Mouse (Mus musculus) layer of hippocampus, adult 18-20 months (tissue): Measurements from ENCODE around the gene Baz1a. TPM values are rescaled to one million over a fixed set of nuclear protein-coding genes. Genes with fewer than 3 reads are reported as not detected.

Experiments used
- DNase-seq, 2 experiments: peaks; one replicate each; pipeline ENCODE4 v3.0.0; 2022; ENCODE audit warnings: low spot score in 2 of 2
- total RNA-seq, 2 experiments: library from RNA; stranded (reverse); gene quantifications; 2 replicates each; pipeline ENCODE4 v1.2.3; 2021

Gene Baz1a
- total RNA-seq, 2 experiments from 2014 or later, result 0.58 to 1.0 TPM

- peak; percentile 76 to 85 for DNase-seq
Measured at GRCm38 (mm10) chr12:54862606-54863535, 151.3 kb downstream of the Baz1a start, which contains the start of gene Cfl2. Gene Cfl2 (minus strand): TSS chr12:54862877.

GRCm38 (mm10) chr12:54861991-54862605, 152.1 kb downstream of the Baz1a start:
- peak; percentile 16 to 57 for DNase-seq

GRCm38 (mm10) chr12:54859531-54859930, 154.6 kb downstream of the Baz1a start:
- peak; percentile 8 to 44 for DNase-seq

DNA sequence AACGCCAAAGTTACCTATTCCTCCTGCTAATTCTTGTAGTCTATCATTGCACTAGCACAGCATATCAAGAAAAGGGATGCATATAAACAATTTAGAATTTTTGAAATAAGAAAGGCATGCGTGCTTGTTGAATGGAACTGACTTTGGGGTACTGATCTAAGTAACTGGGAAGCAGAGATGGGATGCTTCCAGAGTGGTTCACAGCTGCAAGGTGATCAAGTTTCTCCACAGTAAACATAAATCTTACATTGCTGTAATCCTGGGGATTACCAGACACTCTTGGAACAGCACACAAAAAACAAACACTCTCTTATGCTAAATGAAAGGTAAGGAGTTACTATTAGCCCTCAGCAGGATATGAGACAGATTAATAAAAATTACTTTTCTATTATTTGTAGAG, 163.6 kb downstream of the Baz1a start:
- no peak for DNase-seq

GRCm38 (mm10) chr12:54844415-54844814, 169.7 kb downstream of the Baz1a start:
- no peak for DNase-seq

Other genes with a start within 250 kb of the Baz1a start
- 10 to 100 TPM; 43.4 to 47.9 TPM for gene Snx6, start 218.6 kb downstream of the Baz1a start, total RNA-seq
- gene Cfl2, start 151.5 kb downstream of the Baz1a start, total RNA-seq, result 10 to 100 TPM; 94.7 to 95.9 TPM
- gene Gm20403, start 27.8 kb downstream of the Baz1a start, total RNA-seq, result not detected
- gene 2700097O09Rik, start 65.8 kb upstream of the Baz1a start, total RNA-seq, result 10 to 100 TPM in 1 of 2 experiments, 1 to 10 TPM in 1; 8.2 to 10.9 TPM
- gene Srp54a, start 65.9 kb upstream of the Baz1a start, total RNA-seq, result 10 to 100 TPM; 84.1 to 90.0 TPM
- 10 to 100 TPM; 11.2 to 13.4 TPM for gene Fam177a, start 110.1 kb upstream of the Baz1a start, total RNA-seq
- gene Srp54b, start 140.8 kb upstream of the Baz1a start, total RNA-seq, result 10 to 100 TPM; 51.8 to 56.0 TPM
- 1 to 10 TPM; 3.9 to 7.1 TPM for gene 1700047I17Rik2, start 185.2 kb upstream of the Baz1a start, total RNA-seq
- gene Srp54c, start 215.8 kb upstream of the Baz1a start, total RNA-seq, result 10 to 100 TPM; 32.4 to 34.8 TPM